Mouse (Mus musculus): ENCODE results near the gene Rpl23a.
"Not testable (repeated sequence)": the region's sequence is repeated elsewhere in the genome, so short reads cannot be mapped to it uniquely, and the experiment has no call there.

The Rpl23a gene

GRCm38 (mm10) chr11:78152299-78153231 is 30.8 kb downstream of the Rpl23a start:
- CTCF ChIA-PET: no interaction called here

GRCm38 (mm10) chr11:78151161-78151560 is 32.2 kb downstream of the Rpl23a start:
- CTCF ChIA-PET: no interaction called here

DNA sequence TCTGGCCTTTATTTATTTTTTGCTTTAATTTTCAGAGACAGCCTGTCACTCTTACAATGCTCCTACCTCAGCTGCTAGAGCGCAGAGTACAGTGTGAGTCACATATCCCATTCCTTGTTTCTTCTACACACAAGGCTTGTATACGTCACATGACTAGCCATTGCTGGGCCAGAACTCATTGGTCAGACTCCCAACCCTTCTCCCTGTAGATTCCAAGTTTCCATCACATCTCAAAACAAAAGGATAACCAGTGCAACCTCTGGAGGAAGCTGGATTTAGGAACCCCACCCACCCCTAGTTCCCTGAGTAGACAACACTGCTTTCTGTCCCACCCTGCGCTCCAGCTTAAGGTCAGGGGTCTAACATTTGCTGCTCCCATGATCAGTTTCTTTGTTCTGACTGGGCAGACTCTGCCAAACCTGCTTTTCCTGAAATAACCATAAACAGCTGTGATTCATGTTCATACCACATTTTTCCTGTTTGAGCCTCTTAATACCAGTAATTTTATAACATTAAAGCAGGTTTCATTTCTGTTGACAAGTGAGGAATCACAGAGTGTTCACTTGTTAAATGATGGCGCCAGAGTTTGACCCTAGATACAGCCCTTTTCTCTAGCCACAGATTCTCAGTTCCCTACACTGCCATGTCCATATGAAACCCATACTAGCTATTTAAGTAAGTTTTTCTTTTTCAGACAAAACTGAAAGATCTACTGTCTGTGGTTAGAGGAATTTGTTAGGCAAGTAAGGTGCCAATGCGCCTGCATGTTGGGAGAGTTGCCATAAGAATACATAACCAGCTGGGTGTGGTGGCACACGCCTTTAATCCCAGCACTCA is 36.5 kb downstream of the Rpl23a start:
- CTCF ChIA-PET: no interaction called here

DNA sequence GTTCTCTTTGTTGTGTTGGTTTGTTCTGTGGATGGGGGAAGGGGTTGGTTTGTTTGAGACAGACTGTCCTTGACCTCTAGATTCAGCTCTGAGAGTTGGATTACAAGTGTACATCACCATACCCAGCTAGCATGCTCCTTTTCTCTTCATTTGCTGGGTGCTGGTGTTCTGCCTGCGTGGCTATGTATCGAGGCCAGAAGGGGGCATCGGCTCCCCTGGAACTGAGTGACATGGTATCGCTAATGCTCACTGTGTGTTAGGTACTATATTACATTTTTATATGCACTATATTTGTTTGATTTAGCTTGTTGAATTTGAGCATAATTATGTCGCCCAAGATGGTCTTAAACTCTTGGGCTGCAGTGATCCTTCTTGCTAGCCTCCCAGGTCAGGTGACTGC is 37.2 kb downstream of the Rpl23a start:
- CTCF ChIA-PET: no interaction called here

DNA sequence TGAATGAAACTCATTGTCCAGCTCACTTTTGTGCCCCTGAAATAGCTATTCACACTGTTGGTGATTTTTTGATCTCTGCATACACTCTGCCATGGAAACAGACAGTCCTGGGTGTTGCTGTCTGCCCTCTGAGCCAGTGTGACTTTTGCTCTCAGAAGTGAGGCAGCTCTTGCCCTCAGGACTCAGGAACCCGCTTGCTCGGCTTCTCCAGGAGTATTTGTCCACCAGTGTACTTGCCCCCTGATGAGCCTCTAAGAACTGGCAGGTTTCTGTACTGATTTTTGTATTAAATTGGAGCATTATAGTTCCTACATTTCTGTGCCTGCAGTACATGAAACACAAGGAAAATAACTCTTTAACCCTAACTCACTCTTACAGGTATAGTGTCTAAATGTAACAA is 39.9 kb downstream of the Rpl23a start:
- CTCF ChIA-PET: no interaction called here

- CTCF ChIA-PET: interaction anchor here (0.6 kb wide), 1 partner anchor 23 kb away, joined by 5 read pairs; no protein-coding TSS in a partner anchor
These were observed 42.7 kb downstream of the Rpl23a start for GRCm38 (mm10) chr11:78140665-78141064.

DNA sequence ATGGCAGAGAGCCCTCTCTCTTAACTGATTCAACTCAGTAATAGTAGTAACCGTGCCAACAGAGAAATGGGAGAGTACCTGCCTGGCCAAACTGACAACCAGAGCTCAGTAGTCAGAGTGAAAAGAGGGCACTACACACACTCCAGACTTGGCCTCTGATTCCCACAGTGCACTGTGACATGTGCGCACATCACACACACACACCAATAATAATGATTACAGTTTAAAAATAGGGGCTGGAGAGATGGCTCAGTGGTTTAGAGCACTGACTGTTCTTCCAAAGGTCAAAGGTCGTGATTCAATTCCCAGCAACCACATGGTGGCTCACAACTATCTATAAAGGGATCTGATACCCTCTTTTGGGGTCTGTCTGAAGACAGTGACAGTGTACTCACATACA is 45.4 kb downstream of the Rpl23a start:
- CTCF ChIA-PET: no interaction called here

GRCm38 (mm10) chr11:78137584-78137983 is 45.8 kb downstream of the Rpl23a start:
- CTCF ChIA-PET: no interaction called here

DNA sequence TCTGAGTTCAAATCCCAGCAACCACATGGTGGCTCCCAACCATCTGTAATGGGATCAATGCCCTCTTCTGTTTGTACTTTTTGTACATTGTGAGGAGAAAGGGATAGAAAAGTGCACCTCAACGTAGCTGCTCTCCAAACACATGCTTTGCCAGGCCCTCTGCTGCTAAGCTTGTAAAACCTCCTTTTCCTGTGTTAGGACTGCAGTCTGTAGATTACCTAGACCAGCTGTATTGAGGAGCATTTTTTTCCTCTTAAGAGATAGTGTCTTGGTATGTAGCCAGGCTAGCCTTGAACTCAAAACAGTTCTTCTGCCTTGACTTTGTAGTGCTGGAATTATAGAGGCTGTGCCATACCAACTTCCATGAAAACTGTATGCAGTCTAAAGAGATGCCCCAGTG is 47.3 kb downstream of the Rpl23a start:
- CTCF ChIA-PET: no interaction called here

DNA sequence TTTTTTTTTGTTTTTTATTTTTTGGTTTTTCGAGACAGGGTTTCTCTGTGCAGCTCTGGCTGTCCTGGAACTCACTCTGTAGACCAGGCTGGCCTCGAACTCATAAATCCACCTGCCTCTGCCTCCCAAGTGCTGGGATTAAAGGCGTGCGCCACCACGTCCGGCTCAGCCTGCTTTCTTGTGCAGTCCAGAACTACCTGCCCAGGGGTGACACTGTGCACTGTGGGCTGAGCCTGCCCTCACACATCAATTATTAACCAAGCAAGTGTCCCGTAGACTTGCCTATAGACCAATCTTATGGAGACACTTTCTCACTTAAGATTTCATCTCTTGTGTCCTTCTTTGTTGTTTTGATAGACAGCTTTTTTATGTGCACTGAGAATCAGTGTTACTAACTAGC is 48.1 kb downstream of the Rpl23a start:
- CTCF ChIA-PET: not testable (repeated sequence)

DNA sequence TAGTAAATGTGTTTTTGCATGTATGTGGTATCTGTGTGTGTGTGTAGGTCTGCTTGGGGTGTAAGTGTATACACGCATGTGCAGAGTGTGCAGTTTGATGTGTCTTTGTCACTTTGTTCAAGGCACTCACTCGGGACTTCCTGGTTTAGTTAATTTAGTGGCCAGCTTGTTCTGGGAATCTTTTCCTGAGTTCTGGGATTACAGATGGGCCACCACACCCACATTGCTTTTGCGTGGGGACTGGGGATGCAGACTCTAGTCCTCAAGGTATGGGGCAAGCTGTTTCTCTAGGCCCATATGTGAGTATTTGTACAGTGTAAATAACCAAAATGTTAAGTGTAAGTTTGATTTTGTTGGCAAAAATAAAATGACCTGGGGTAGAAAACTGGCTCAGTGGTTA is 49.0 kb downstream of the Rpl23a start:
- CTCF ChIA-PET: interaction anchor here (0.6 kb wide), 1 partner anchor 359 kb away, joined by 3 read pairs; no protein-coding TSS in a partner anchor

DNA sequence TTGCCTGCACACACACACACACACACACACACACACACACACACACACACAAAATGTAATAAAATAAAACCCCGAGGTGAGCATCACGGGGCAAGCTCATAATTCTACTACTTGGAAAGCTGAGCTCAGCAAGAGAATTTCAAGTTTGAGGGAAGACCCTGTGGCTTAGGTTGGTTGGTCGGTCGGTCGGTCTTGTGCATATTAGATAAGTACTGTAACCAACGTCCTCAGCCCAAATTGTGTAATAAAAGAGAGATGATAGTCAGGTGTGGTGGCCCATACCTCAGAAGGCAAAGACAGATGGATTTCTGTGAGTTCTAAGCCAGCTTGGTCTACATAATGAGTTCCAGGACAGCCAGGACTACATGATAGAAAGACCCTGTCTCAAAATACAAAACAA is 49.5 kb downstream of the Rpl23a start:
- CTCF ChIA-PET: interaction anchor here (0.6 kb wide), 1 partner anchor 358 kb away, joined by 3 read pairs; no protein-coding TSS in a partner anchor
